Mouse (Mus musculus): ENCODE data around the gene Psmc3.

- TF ChIP-seq CTCF (conservative IDR thresholded peaks at IDR 0.05; ENCODE audit: low read length), result no peak
- TF ChIP-seq POU5F1 (IDR thresholded peaks at IDR 0.05; ENCODE audit: borderline replicate concordance, low read length), result no peak
These were observed 54.3 kb downstream of the Psmc3 start for GRCm38 (mm10) chr2:91108156-91108555.
